Mouse (Mus musculus): Measurements from ENCODE around the gene Rgs3. TPM values are rescaled to one million over a fixed set of nuclear protein-coding genes. Genes with fewer than 3 reads are reported as not detected.

Gene Rgs3
- polyA plus RNA-seq, 1 experiment from 2014 or later: 37.0 TPM

DNA sequence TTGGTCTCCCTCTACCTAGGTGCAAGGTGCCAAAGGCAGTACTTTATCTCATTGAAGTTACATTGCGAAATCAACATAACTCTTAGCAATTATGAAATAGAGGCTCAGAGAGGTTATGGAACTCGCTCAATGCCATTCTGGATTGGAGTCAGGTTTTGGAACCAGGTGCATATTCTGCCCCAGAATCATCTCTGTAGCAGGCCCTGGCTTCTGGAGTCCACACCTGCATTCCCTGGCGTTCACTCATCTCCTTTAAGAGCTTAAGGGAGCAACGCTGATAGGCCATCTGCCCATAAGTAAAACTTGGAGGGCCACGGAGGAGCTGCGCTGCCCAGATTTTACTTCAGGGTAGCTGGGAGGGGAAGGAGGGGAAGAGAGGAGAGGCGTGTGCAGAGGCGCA, 42.6 kb upstream of the Rgs3 start:
- Histone ChIP-seq H3K36me3 (ENCODE audit: insufficient read depth) (peaks cover 16% of the 10 kb centered on the region), H3K4me2 (peak overlapping the region; percentile 81), H3K27me3 (ENCODE audit: insufficient read depth, low read length) (no peaks in the 10 kb centered on the region), H3K4me1 (ENCODE audit: insufficient read depth) (peaks cover 26% of the 10 kb centered on the region), H3K27ac (ENCODE audit: low read depth) (peak overlapping the region; percentile 79), H3K9me3 (ENCODE audit: low read depth, low read length) (no peaks in the 10 kb centered on the region), H3K4me3 (ENCODE audit: low read depth, low read length) (no peak overlapping the region), H3K9ac (0 out of 2 replicates have a peak overlapping the region, but pooled peaks have one; percentile 30)
- 72% methylated on average over 8 of the region's 8 CpGs for WGBS
- DNase-seq (no peak), ATAC-seq (ENCODE audit: insufficient read depth) (no peak)
- no peak for TF ChIP-seq CTCF (IDR thresholded peaks at IDR 0.05; ENCODE audit: low read depth)

DNA sequence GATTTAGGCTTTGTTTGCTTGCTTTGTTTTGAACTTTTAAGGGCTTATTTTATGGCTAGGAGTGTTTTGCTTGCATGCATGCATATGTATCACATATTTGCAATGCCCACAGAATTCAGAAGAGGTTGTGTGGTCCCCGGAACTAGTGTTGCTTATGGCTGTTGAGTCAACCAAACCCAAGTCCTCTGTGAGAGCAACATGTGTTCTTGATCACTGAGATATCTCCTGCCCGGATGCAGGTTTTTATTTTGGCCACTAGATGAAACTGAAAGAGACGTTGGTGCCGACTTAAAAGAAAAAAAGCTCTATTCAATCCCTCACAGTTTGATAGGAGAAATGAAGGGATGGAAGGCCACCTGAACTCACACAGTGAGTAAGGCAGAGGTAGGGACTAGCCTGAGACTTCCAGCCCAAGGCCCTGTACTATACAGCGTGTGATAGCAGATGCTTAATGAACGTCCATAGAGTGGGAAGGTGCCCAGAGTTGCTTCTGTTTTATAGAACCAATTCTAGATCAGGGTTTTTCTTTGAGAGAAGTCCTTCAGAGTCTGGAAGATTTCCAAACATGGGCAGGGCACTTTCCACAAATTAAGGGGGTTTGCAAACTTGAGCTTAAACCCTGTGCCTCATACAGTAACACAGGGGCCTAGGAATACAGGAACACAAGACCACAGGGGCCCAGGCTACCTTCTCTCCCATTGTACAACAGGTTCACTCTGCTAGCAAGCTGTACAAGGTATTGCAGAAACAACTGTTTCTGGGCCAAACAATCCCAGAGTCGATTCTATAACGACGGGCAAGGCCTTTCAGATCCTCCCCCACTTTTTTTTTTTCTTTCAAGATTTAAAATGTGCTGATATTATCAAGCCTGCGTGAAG, 41.9 kb upstream of the Rgs3 start:
- no peaks in the 10 kb centered on the region for H3K27me3 ChIP-seq (ENCODE audit: insufficient read depth, low read length)
- peak overlapping the region; percentile 6; the same call in 1 of the 2 replicates for H3K9ac ChIP-seq
- no peak for TF ChIP-seq CTCF (IDR thresholded peaks at IDR 0.05; ENCODE audit: low read depth)
- peaks cover 26% of the 10 kb centered on the region for H3K4me1 ChIP-seq (ENCODE audit: insufficient read depth)
- H3K4me3 ChIP-seq (ENCODE audit: low read depth, low read length): peak overlapping the region; percentile 72; the same call in 1 of the 2 replicates
- no peak for DNase-seq
- peak overlapping the region; percentile 79 for H3K27ac ChIP-seq (ENCODE audit: low read depth)
- no peaks in the 10 kb centered on the region for H3K9me3 ChIP-seq (ENCODE audit: low read depth, low read length)
- 66% methylated on average over 10 of the region's 10 CpGs for WGBS
- peak overlapping the region; percentile 81 for H3K4me2 ChIP-seq
- no peak for ATAC-seq (ENCODE audit: insufficient read depth)
- peaks cover 15% of the 10 kb centered on the region for H3K36me3 ChIP-seq (ENCODE audit: insufficient read depth)

DNA sequence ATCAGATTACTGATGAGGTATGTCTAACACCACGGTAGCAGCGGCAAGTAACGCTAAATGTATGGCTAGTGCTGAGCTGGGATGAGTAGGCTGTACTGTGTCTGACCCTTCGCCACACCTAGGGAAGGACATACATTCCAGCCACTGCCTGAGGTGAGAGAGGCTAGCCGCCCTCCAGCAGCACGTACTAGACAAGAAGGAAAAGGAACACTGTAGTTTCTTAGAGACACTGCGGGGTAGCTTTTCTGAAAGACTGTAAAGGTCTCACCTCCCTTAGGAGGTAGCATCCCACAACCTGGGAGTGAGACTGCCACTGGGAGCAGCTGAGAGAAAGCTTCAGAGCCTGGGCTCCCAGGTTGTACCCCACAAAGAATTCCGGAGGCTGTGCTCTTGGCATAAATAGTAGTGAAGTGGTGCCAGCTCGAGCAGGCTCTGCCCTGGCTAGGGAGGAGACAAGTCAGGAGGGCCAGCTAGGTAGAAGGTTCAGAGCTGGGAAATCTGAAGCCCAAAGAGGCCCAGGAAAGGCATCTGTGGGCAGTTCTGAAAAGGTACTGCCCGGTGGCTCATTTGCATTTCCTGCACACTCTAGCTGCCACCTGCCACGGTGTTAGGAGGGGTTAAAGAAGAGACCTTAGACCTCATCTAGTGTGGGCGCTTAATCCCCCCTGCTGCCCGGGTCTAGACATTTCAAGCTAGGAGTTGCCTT, 41.1 kb upstream of the Rgs3 start:
- Histone ChIP-seq H3K9me3 (ENCODE audit: low read depth, low read length) (no peaks in the 10 kb centered on the region), H3K27me3 (ENCODE audit: insufficient read depth, low read length) (no peaks in the 10 kb centered on the region), H3K9ac (peak overlapping the region; percentile 76), H3K4me3 (ENCODE audit: low read depth, low read length) (peak overlapping the region; percentile 72), H3K36me3 (ENCODE audit: insufficient read depth) (peaks cover 12% of the 10 kb centered on the region; the same call in 1 of the 2 replicates), H3K4me1 (ENCODE audit: insufficient read depth) (peaks cover 26% of the 10 kb centered on the region), H3K4me2 (peak overlapping the region; percentile 81), H3K27ac (ENCODE audit: low read depth) (peak overlapping the region; percentile 92; the same call in 1 of the 2 replicates)
- ATAC-seq (ENCODE audit: insufficient read depth) (no peak), DNase-seq (peak; percentile 19)
- no peak for TF ChIP-seq CTCF (IDR thresholded peaks at IDR 0.05; ENCODE audit: low read depth)
- 37% methylated on average over 13 of the region's 13 CpGs for WGBS

DNA sequence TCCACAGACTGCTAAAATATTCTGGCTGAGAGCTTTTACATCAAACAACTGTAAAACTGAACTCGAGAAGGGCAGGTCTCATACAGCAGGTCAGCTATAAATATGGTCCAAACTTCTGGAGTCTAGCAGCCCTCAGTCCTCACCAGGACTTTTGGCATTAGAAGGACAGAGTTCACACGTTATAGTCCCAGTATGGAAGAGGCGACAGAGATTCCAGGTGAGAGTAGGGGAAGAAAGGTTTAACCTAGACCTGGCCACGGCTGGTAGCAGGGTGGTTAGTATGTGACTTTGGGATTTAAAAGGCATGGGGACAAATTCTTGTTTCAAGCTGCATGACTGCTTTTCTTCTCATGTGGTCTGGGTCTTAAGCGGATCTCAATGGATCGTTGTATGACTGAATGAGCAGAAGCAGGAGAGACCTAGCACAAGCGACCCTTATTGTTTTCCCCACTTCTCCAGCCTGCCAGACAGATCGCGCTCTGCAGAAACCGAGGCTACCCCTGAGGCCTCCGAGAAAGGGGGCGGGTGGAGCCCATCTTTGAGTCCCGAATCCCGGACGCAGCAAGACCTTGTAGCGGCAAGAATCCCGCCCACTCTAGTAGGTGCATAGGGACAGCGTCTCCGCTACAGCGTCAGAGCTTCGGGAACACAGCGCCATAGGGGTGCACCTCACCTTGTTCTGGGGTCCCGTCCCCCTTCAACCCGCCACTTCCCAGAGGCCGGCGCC, 40.4 kb upstream of the Rgs3 start:
- Histone ChIP-seq H3K4me3 (ENCODE audit: low read depth, low read length) (peak overlapping the region; percentile 72), H3K27me3 (ENCODE audit: insufficient read depth, low read length) (no peaks in the 10 kb centered on the region), H3K36me3 (ENCODE audit: insufficient read depth) (peaks cover 12% of the 10 kb centered on the region; the same call in 1 of the 2 replicates), H3K9me3 (ENCODE audit: low read depth, low read length) (no peaks in the 10 kb centered on the region), H3K4me2 (peak overlapping the region; percentile 81), H3K9ac (peak overlapping the region; percentile 76), H3K27ac (ENCODE audit: low read depth) (peak overlapping the region; percentile 92), H3K4me1 (ENCODE audit: insufficient read depth) (peaks cover 31% of the 10 kb centered on the region)
- peak; percentile 75 for ATAC-seq (ENCODE audit: insufficient read depth)
- TF ChIP-seq CTCF (IDR thresholded peaks at IDR 0.05; ENCODE audit: low read depth): no peak
- DNase-seq: no peak
- 1% methylated on average over 26 of the region's 26 CpGs for WGBS

- peak within 1 kb of the TSS; percentile 81 for H3K4me2 ChIP-seq
- no peaks in the 10 kb centered on the region for H3K27me3 ChIP-seq (ENCODE audit: insufficient read depth, low read length)
- DNase-seq: peak; percentile 95
- peak within 1 kb of the TSS; percentile 92 for H3K27ac ChIP-seq (ENCODE audit: low read depth)
- 1% methylated on average over 37 of the region's 37 CpGs for WGBS
- H3K4me3 ChIP-seq (ENCODE audit: low read depth, low read length): peak within 1 kb of the TSS; percentile 72
- peak; percentile 89 for ATAC-seq (ENCODE audit: insufficient read depth)
- H3K36me3 ChIP-seq (ENCODE audit: insufficient read depth): peaks cover 12% of the 10 kb centered on the region; the same call in 1 of the 2 replicates
- H3K9me3 ChIP-seq (ENCODE audit: low read depth, low read length): no peaks in the 10 kb centered on the region
- no peak for TF ChIP-seq CTCF (IDR thresholded peaks at IDR 0.05; ENCODE audit: low read depth)
- H3K4me1 ChIP-seq (ENCODE audit: insufficient read depth): peaks cover 32% of the 10 kb centered on the region
- H3K9ac ChIP-seq: peak within 1 kb of the TSS; percentile 76
These were observed 39.8 kb upstream of the Rgs3 start, which contains the start of gene Alad for GRCm38 (mm10) chr4:62519849-62520233. Gene Alad (minus strand): TSS chr4:62519918.

DNA sequence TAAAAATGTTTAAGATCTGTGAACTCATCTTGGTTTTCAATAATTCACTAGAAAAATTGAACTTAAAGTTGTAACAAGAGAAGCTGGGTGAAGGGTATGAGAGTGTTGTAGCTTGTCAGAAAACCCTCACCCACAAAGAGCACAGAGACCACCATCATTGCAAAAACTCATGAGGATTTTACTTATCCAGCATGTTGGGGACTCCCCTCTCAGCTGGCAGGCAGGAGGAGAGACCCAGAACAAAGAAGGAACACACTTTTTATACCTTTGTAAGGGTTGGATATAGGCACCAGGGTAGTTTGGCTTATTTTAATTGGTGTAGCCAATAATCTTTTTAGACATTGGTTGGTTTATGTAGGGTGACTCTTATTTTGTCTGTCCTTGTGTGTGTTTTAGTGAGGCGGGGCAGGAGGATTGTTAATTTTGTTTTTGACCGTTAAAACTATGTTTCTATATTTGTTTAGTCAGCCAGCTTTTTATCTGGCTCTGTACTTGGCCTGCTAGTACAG, 38.7 kb upstream of the Rgs3 start:
- ATAC-seq (ENCODE audit: insufficient read depth): no peak
- WGBS: 87% methylated on average over 2 of the region's 2 CpGs
- no peak overlapping the region for H3K4me3 ChIP-seq (ENCODE audit: low read depth, low read length)

More for the DNA sequence above, 38.7 kb upstream of the Rgs3 start:
- H3K9me3 ChIP-seq (ENCODE audit: low read depth, low read length): no peaks in the 10 kb centered on the region
- H3K4me1 ChIP-seq (ENCODE audit: insufficient read depth): peaks cover 26% of the 10 kb centered on the region
- H3K9ac ChIP-seq: no peak overlapping the region
- no peak for TF ChIP-seq CTCF (IDR thresholded peaks at IDR 0.05; ENCODE audit: low read depth)
- H3K27ac ChIP-seq (ENCODE audit: low read depth): no peak overlapping the region
- H3K4me2 ChIP-seq: no peak overlapping the region
- peaks cover 12% of the 10 kb centered on the region; the same call in 1 of the 2 replicates for H3K36me3 ChIP-seq (ENCODE audit: insufficient read depth)
- no peaks in the 10 kb centered on the region for H3K27me3 ChIP-seq (ENCODE audit: insufficient read depth, low read length)
- no peak for DNase-seq

All from lung, embryonic 14.5 days (tissue).